Mouse (Mus musculus): ENCODE data around the gene Slc35a3. TPM values are rescaled to one million over a fixed set of nuclear protein-coding genes. Genes with fewer than 3 reads are reported as not detected.

Gene Slc35a3
- polyA plus RNA-seq, 1 experiment from 2014 or later: 8.8 TPM

- ATAC-seq: no peak
- H3K9me3 ChIP-seq (replicated peaks; ENCODE audit: control insufficient read depth, low read length, poor library complexity, severe bottlenecking): no peaks in the 10 kb centered on the region
- no peak overlapping the region for H3K4me2 ChIP-seq (ENCODE audit: low read length)
- 91% methylated on average over 1 of the region's 1 CpGs for WGBS
- H3K9ac ChIP-seq (ENCODE audit: low read depth, low read length): no peak overlapping the region
- H3K27me3 ChIP-seq (ENCODE audit: control insufficient read depth, insufficient read depth, low read depth, low read length): no peaks in the 10 kb centered on the region
- no peaks in the 10 kb centered on the region for H3K36me3 ChIP-seq (ENCODE audit: control insufficient read depth, insufficient read depth, low read length)
- H3K4me3 ChIP-seq (ENCODE audit: low read depth, low read length): no peak overlapping the region
- H3K27ac ChIP-seq (ENCODE audit: low read length): no peak overlapping the region
- peaks cover 1% of the 10 kb centered on the region for H3K4me1 ChIP-seq (ENCODE audit: control insufficient read depth, insufficient read depth, low read length)
These were observed 6.9 kb downstream of the Slc35a3 start for GRCm38 (mm10) chr3:116705637-116706204.

GRCm38 (mm10) chr3:116703835-116704234, 8.8 kb downstream of the Slc35a3 start:
- no peak overlapping the region for H3K27ac ChIP-seq (ENCODE audit: low read length)
- H3K4me2 ChIP-seq (ENCODE audit: low read length): no peak overlapping the region
- no peaks in the 10 kb centered on the region for H3K27me3 ChIP-seq (ENCODE audit: control insufficient read depth, insufficient read depth, low read depth, low read length)
- H3K9me3 ChIP-seq (replicated peaks; ENCODE audit: control insufficient read depth, low read length, poor library complexity, severe bottlenecking): no peaks in the 10 kb centered on the region
- 93% methylated on average over 5 of the region's 5 CpGs for WGBS
- no peak for ATAC-seq
- H3K9ac ChIP-seq (ENCODE audit: low read depth, low read length): no peak overlapping the region
- H3K36me3 ChIP-seq (ENCODE audit: control insufficient read depth, insufficient read depth, low read length): no peaks in the 10 kb centered on the region
- H3K4me3 ChIP-seq (ENCODE audit: low read depth, low read length): no peak overlapping the region
- H3K4me1 ChIP-seq (ENCODE audit: control insufficient read depth, insufficient read depth, low read length): no peaks in the 10 kb centered on the region

- Histone ChIP-seq H3K27ac (ENCODE audit: low read length) (no peak overlapping the region), H3K4me1 (ENCODE audit: control insufficient read depth, insufficient read depth, low read length) (no peaks in the 10 kb centered on the region), H3K9me3 (replicated peaks; ENCODE audit: control insufficient read depth, low read length, poor library complexity, severe bottlenecking) (no peaks in the 10 kb centered on the region), H3K36me3 (ENCODE audit: control insufficient read depth, insufficient read depth, low read length) (no peaks in the 10 kb centered on the region), H3K4me3 (ENCODE audit: low read depth, low read length) (no peak overlapping the region), H3K9ac (ENCODE audit: low read depth, low read length) (no peak overlapping the region), H3K4me2 (ENCODE audit: low read length) (no peak overlapping the region), H3K27me3 (ENCODE audit: control insufficient read depth, insufficient read depth, low read depth, low read length) (no peaks in the 10 kb centered on the region)
- no peak for ATAC-seq
- WGBS: 97% methylated on average over 1 of the region's 1 CpGs
These were observed 9.9 kb downstream of the Slc35a3 start for GRCm38 (mm10) chr3:116702647-116703272.

GRCm38 (mm10) chr3:116701601-116702000, 11.0 kb downstream of the Slc35a3 start:
- H3K4me2 ChIP-seq (ENCODE audit: low read length): no peak overlapping the region
- H3K9ac ChIP-seq (ENCODE audit: low read depth, low read length): no peak overlapping the region
- H3K9me3 ChIP-seq (replicated peaks; ENCODE audit: control insufficient read depth, low read length, poor library complexity, severe bottlenecking): no peaks in the 10 kb centered on the region
- no peak overlapping the region for H3K27ac ChIP-seq (ENCODE audit: low read length)
- no peaks in the 10 kb centered on the region for H3K36me3 ChIP-seq (ENCODE audit: control insufficient read depth, insufficient read depth, low read length)
- no peaks in the 10 kb centered on the region for H3K27me3 ChIP-seq (ENCODE audit: control insufficient read depth, insufficient read depth, low read depth, low read length)
- no peak overlapping the region for H3K4me3 ChIP-seq (ENCODE audit: low read depth, low read length)
- H3K4me1 ChIP-seq (ENCODE audit: control insufficient read depth, insufficient read depth, low read length): no peaks in the 10 kb centered on the region
- no peak for ATAC-seq
- WGBS: 97% methylated on average over 4 of the region's 4 CpGs

GRCm38 (mm10) chr3:116698786-116699185, 13.8 kb downstream of the Slc35a3 start:
- ATAC-seq: no peak
- WGBS: 75% methylated on average over 2 of the region's 2 CpGs
- Histone ChIP-seq H3K4me2 (ENCODE audit: low read length) (no peak overlapping the region), H3K4me1 (ENCODE audit: control insufficient read depth, insufficient read depth, low read length) (no peaks in the 10 kb centered on the region), H3K27me3 (ENCODE audit: control insufficient read depth, insufficient read depth, low read depth, low read length) (no peaks in the 10 kb centered on the region), H3K4me3 (ENCODE audit: low read depth, low read length) (no peak overlapping the region), H3K9ac (ENCODE audit: low read depth, low read length) (no peak overlapping the region), H3K36me3 (ENCODE audit: control insufficient read depth, insufficient read depth, low read length) (no peaks in the 10 kb centered on the region), H3K27ac (ENCODE audit: low read length) (no peak overlapping the region), H3K9me3 (replicated peaks; ENCODE audit: control insufficient read depth, low read length, poor library complexity, severe bottlenecking) (no peaks in the 10 kb centered on the region)

GRCm38 (mm10) chr3:116695666-116695985, 17.0 kb downstream of the Slc35a3 start:
- Histone ChIP-seq H3K9ac (ENCODE audit: low read depth, low read length) (no peak overlapping the region), H3K4me2 (ENCODE audit: low read length) (no peak overlapping the region), H3K36me3 (ENCODE audit: control insufficient read depth, insufficient read depth, low read length) (no peaks in the 10 kb centered on the region), H3K27me3 (ENCODE audit: control insufficient read depth, insufficient read depth, low read depth, low read length) (no peaks in the 10 kb centered on the region), H3K4me3 (ENCODE audit: low read depth, low read length) (no peak overlapping the region), H3K9me3 (replicated peaks; ENCODE audit: control insufficient read depth, low read length, poor library complexity, severe bottlenecking) (no peaks in the 10 kb centered on the region), H3K4me1 (ENCODE audit: control insufficient read depth, insufficient read depth, low read length) (no peaks in the 10 kb centered on the region), H3K27ac (ENCODE audit: low read length) (no peak overlapping the region)
- ATAC-seq: no peak
- 91% methylated on average over 2 of the region's 2 CpGs for WGBS

- H3K36me3 ChIP-seq (ENCODE audit: control insufficient read depth, insufficient read depth, low read length): no peaks in the 10 kb centered on the region
- H3K4me2 ChIP-seq (ENCODE audit: low read length): no peak overlapping the region
- ATAC-seq: no peak
- WGBS: 90% methylated on average over 8 of the region's 8 CpGs
- no peaks in the 10 kb centered on the region for H3K27me3 ChIP-seq (ENCODE audit: control insufficient read depth, insufficient read depth, low read depth, low read length)
- H3K27ac ChIP-seq (ENCODE audit: low read length): no peak overlapping the region
- no peak overlapping the region for H3K9ac ChIP-seq (ENCODE audit: low read depth, low read length)
- H3K4me3 ChIP-seq (ENCODE audit: low read depth, low read length): no peak overlapping the region
- H3K4me1 ChIP-seq (ENCODE audit: control insufficient read depth, insufficient read depth, low read length): no peaks in the 10 kb centered on the region
- H3K9me3 ChIP-seq (replicated peaks; ENCODE audit: control insufficient read depth, low read length, poor library complexity, severe bottlenecking): no peaks in the 10 kb centered on the region
These were observed 17.5 kb downstream of the Slc35a3 start for GRCm38 (mm10) chr3:116694955-116695665.

GRCm38 (mm10) chr3:116694312-116694711, 18.3 kb downstream of the Slc35a3 start:
- Histone ChIP-seq H3K4me2 (ENCODE audit: low read length) (no peak overlapping the region), H3K4me3 (ENCODE audit: low read depth, low read length) (no peak overlapping the region), H3K9ac (ENCODE audit: low read depth, low read length) (no peak overlapping the region), H3K36me3 (ENCODE audit: control insufficient read depth, insufficient read depth, low read length) (no peaks in the 10 kb centered on the region), H3K27me3 (ENCODE audit: control insufficient read depth, insufficient read depth, low read depth, low read length) (no peaks in the 10 kb centered on the region), H3K9me3 (replicated peaks; ENCODE audit: control insufficient read depth, low read length, poor library complexity, severe bottlenecking) (no peaks in the 10 kb centered on the region), H3K27ac (ENCODE audit: low read length) (no peak overlapping the region), H3K4me1 (ENCODE audit: control insufficient read depth, insufficient read depth, low read length) (no peaks in the 10 kb centered on the region)
- 88% methylated on average over 3 of the region's 3 CpGs for WGBS
- ATAC-seq: no peak

- H3K4me1 ChIP-seq (ENCODE audit: control insufficient read depth, insufficient read depth, low read length): no peaks in the 10 kb centered on the region
- H3K36me3 ChIP-seq (ENCODE audit: control insufficient read depth, insufficient read depth, low read length): 0 out of 2 replicates have a peak, but pooled peaks cover 6% of the 10 kb centered on the region
- WGBS: 100% methylated on average over 1 of the region's 1 CpGs
- no peaks in the 10 kb centered on the region for H3K9me3 ChIP-seq (replicated peaks; ENCODE audit: control insufficient read depth, low read length, poor library complexity, severe bottlenecking)
- no peak for ATAC-seq
- no peak within 1 kb of the TSS for H3K4me3 ChIP-seq (ENCODE audit: low read depth, low read length)
- no peaks in the 10 kb centered on the region for H3K27me3 ChIP-seq (ENCODE audit: control insufficient read depth, insufficient read depth, low read depth, low read length)
- H3K27ac ChIP-seq (ENCODE audit: low read length): no peak within 1 kb of the TSS
- H3K4me2 ChIP-seq (ENCODE audit: low read length): no peak within 1 kb of the TSS
- H3K9ac ChIP-seq (ENCODE audit: low read depth, low read length): no peak within 1 kb of the TSS
These were observed 31.5 kb downstream of the Slc35a3 start, which contains the start of gene Gm43191 for GRCm38 (mm10) chr3:116681160-116681559. Gene Gm43191 (minus strand): TSS chr3:116681260.
